Mouse (Mus musculus): ENCODE results near the gene St3gal2.

- TF ChIP-seq POLR2A (IDR thresholded peaks at IDR 0.05; ENCODE audit: insufficient read length, low read depth) (no peak), TCF3 (IDR thresholded peaks at IDR 0.05; ENCODE audit: insufficient read length, low read depth) (no peak), REST (IDR thresholded peaks at IDR 0.05; ENCODE audit: insufficient read depth, insufficient read length) (no peak), CEBPB (IDR thresholded peaks at IDR 0.05; ENCODE audit: insufficient read depth, poor library complexity, severe bottlenecking) (no peak), E2F4 (IDR thresholded peaks at IDR 0.05; ENCODE audit: insufficient read depth) (no peak), MYOD1 (IDR thresholded peaks at IDR 0.05; ENCODE audit: control insufficient read depth in 1 of 3, insufficient read length in 2 of 3, low read depth in 2 of 3) (no peak), USF1 (IDR thresholded peaks at IDR 0.05; ENCODE audit: low read depth) (no peak)
Observed at GRCm38 (mm10) chr8:110917415-110917814, 2.3 kb upstream of the St3gal2 start.

All from myocyte (in vitro differentiated cells).